Mouse (Mus musculus) thymus, postnatal 0 days (tissue): ENCODE measurements at regions not wholly inside any gene's neighbourhood (a gene's known extent, or its start where the extent isn't known, plus 50 kb on each side); places are given as distances from the start of the nearest gene placed in this dataset.
A peak's percentile ranks its signal among the peaks of the same experiment; 100 is the strongest.
"Not testable (repeated sequence)": the region's sequence is repeated elsewhere in the genome, so short reads cannot be mapped to it uniquely, and the experiment has no call there.

ENCODE experiments used
- DNase-seq: peaks from one replicate; pipeline ENCODE4 v3.0.0-alpha.2; 2015; ENCODE audit warnings: low spot score

GRCm38 (mm10) chr11:71285193-71285592, 54.7 kb upstream of the Nlrp1b start:
- DNase-seq = no peak

DNA sequence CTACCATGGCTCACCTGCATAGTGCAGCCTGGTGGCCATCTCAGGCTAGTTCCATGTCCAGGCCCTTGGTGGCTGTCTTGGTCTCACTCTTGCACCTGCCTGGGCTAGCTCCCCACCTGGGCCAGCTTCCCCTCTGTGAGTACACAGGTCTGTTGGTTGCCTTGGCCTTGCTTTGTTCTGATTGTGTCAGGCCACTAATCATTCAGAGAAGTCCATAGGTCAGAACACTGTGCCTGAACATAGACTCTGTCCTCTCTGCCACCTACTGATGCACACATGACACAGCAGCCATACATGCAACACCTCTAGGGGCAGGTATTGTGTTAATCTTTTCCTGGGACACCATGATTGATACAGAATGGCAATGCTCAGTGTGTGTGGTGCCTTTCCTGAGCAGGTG, 57.7 kb upstream of the Nlrp1b start:
- DNase-seq = not testable (repeated sequence)

DNA sequence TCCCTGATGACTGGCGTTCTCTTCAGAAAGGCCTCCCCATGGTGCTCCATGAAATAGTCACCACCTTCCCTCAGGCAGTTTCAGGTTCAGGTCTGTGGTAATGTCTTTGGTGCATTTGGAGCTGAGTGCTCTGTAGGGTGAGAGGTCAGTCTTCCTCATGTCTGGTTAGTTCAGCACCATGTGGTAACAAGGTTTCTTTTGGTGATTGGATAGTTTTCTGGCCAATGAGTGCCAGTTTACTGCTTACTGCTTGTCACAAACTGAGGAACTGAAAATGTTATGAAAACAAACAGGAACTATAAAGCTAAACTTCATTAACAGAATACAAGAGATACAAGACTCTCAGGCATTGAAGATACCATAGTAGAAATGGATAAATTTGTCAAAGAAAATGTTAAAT, 59.0 kb upstream of the Nlrp1b start:
- no peak for DNase-seq

GRCm38 (mm10) chr11:71299479-71299878, 68.9 kb upstream of the Nlrp1b start:
- no peak for DNase-seq

DNA sequence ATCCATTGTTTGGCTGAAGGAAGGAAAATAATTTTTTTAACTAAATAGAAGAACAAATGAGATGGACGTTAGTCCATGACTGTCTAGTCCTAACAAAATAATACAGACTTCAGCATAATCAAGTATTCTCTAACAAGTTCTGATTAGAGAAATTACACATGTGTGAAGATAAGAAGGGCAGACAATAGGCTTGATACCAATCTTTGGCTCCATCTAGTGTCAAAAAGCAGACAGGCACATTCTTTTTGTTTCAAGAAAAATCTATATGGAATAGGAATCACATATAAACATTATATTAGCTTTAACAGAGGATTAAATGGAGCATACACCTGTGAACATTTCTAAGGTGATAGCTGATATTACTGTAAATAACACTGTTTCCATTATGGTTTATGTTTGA, 92.9 kb upstream of the Nlrp1b start:
- DNase-seq = no peak

GRCm38 (mm10) chr11:71337428-71337827, 106.9 kb upstream of the Nlrp1b start:
- DNase-seq = peak; percentile 30

- DNase-seq = no peak
These were observed 115.5 kb upstream of the Nlrp1b start for GRCm38 (mm10) chr11:71346024-71346423.

GRCm38 (mm10) chr11:71357089-71357488, 126.6 kb upstream of the Nlrp1b start:
- DNase-seq = no peak

DNA sequence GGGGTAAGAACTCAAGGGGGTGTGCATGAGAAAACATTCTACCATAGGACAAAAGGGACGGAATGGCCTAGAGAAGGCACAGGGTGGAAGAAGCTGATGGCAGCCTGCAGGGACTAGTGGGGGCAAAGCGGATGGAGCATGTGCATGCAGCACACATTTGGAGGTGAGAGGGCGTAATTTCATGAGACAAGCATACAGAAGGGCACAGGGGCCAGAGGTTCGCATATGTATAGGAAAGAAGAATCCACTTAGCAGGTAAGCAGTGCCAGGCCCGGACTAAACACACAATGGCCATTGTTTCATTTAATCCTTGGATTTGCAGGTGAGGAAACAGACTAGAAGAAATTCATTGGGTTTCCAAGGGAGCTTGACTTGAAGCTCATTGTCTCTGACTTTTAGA, 130.3 kb upstream of the Nlrp1b start:
- DNase-seq = no peak

DNA sequence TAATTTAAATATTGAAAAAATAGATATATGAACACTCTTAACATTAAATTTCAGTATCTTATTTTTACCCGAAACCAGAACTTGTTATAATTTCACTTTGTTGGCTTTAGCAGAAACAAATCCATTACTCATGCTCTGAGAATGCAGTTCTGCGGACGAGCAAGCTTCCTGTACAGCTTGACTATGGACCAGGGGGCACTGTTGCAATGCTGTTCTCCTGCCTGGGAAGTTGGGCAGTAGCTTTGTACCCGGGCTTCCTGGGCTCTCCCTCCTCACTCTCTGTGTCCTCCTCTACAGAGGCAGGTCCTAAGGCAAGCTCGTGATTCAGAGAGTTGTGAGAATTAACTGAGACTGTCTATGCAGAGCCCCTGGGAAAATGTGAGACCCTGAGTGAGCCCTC, 141.3 kb upstream of the Nlrp1b start:
- no peak for DNase-seq

GRCm38 (mm10) chr11:71375132-71375531, 144.6 kb upstream of the Nlrp1b start:
- DNase-seq = no peak

DNA sequence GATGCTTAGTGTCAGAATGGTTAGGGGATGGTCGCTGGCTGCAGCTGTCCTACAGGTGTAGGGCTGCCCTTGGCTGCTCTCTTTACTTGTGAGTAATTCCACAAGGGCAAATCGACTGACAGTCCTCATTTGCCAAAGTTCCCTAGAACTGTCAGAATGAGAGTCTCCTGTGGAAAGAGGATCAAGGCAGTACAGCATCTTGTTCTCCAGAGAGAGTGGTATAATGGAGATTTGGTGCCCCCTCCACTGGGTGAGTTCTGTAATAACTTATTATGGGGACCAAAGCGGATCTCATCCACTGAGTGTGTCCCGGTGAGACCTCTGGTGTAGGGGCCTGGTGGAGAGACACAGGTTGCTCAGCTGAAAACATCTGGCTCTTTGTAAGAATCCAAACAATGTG, 157.9 kb upstream of the Nlrp1b start:
- no peak for DNase-seq

DNA sequence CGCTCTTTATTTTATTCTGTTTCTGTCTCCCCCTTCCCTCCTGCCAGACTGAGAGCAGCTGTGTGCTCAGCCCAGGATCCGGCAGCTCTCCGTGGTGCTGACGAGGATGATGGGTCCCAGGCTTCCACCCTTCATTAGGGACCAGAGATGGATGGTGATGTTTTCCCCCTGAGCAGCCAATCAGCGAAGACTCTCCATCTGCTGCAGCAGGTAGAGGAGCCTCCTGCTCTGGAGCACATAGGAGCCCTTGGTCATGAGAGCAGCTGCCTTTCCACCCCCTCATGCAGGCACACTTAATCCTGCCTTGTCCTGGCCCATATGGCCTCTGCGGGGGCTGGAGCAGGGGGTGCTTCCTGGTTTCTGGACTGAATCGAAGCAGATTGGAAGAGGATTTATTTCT, 159.1 kb upstream of the Nlrp1b start:
- no peak for DNase-seq

DNA sequence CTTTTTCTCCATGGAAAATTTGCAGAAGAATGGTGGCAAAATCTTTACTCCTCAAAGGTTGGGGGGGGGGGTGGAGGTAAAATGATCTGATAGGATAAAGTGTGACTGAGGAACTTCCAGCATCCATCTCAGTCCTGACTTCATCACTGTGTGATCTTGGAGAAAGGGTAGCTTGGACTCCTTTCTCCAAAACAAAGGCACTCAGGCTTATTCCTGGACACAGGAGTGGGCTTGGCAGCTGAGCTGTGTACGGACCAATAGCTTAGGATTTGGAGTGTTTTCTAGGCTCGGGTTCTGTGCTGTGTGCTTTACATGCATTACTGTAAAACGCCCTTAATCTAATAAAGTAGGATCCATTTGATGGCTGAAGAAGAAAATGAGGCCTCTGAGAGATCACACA, 159.6 kb upstream of the Nlrp1b start:
- no peak for DNase-seq

- no peak for DNase-seq
These were observed 160.1 kb upstream of the Nlrp1b start for GRCm38 (mm10) chr11:71390616-71391015.

DNA sequence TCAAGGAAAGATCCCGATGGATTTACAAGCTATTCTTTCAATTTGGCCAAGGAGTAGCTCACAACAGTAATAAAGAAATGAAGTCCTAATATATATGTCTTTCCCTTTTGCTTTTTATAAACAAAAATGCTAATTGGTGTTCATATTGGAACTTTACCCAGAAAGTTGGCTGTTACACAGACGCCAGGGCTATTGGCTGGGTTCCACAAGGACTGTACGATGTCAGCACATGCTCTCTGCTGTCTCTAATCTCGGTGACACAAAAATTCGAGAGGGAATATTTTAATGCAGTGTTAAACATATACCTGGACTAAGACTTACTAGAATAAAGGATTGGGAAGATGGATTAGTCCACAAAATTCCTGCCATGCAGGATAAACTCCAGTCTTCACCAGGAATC, 162.9 kb upstream of the Nlrp1b start:
- no peak for DNase-seq

DNA sequence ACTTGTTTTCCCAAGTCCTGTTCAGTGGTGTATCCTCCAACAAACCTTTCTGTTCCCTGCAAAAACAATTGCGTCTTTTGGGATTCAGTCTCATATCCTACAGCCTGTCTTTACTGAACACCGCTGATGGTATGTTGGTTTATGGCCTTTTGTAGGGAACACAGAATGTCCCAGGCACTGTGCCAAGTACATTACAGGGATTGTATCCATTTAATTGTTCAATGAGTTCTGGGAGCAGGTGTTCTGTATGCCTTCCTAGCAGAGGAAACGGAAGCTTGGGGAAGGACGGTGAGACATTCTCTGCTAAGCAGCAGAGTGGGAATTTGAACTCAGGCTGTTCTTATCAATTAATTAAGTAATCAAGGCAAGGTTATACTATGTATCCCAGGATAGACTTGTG, 164.5 kb upstream of the Nlrp1b start:
- DNase-seq = no peak

GRCm38 (mm10) chr11:71395631-71396030, 165.1 kb upstream of the Nlrp1b start:
- no peak for DNase-seq

DNA sequence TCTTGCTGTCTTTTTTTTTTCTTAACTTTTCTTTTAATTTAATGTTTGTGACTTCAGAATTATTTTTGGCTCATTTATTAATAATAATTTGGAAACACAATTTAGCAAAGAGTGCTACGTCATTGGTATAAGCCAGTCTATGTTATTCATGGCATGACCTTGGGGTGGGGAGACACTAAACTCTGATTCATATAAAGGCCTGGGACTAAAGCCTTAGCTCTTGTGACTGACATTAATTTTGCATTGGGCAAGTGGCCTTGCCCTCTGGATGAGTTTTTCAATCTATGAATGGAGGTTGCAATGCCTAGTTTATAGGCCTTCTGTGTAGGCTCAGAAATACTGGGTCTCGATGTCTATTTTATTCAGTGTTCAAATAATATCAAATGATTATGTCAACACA, 169.8 kb upstream of the Nlrp1b start:
- no peak for DNase-seq

- DNase-seq = no peak
These were observed 171.1 kb upstream of the Nlrp1b start for GRCm38 (mm10) chr11:71401411-71402276.

GRCm38 (mm10) chr11:71404361-71404760, 173.8 kb upstream of the Nlrp1b start:
- DNase-seq = no peak

GRCm38 (mm10) chr11:71407043-71407442, 176.5 kb upstream of the Nlrp1b start:
- DNase-seq = no peak

DNA sequence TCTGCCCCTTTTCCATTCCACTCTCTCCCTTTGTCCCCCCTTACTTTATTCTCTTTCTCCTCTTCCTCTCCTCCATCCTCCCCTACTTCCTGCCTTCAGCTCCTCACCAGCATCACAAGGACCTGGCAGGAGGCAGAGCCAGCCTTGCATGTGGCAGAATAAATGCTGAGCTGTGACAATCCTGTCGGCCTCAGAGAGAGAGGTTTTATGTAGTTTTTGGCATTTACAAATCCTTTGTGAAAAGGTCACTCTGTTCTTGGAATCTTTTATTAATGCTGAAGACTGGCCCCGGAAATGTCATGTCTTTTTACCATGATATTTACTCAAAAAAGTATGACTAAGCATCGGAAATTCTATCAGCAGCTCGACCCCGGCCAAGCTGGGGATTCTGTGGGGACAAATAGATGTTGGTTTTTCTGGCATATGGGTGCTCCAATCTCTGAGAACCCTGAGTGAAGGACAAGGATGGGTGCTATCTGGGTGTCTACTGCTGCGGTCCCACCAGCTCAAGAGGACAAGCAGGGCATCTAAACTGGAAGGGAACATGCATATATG, 178.8 kb upstream of the Nlrp1b start:
- no peak for DNase-seq
